Mouse (Mus musculus) C2C12 (cell line): ENCODE data around the gene Dhrs7b. TPM values are rescaled to one million over a fixed set of nuclear protein-coding genes. Genes with fewer than 3 reads are reported as not detected.

Experiments used
- H3K27me3 ChIP-seq: one replicate; pipeline ENCODE4 v1.6.1; 2011; ENCODE audit not compliant: control insufficient read depth, insufficient read depth, insufficient read length
- H3K36me3 ChIP-seq: one replicate; pipeline ENCODE4 v1.6.1; 2011; ENCODE audit not compliant: control insufficient read depth, insufficient read depth
- H3K4me3 ChIP-seq: one replicate; pipeline ENCODE4 v1.5.1; 2011; ENCODE audit warnings: mild to moderate bottlenecking, control low read depth; ENCODE audit not compliant: poor library complexity, insufficient read depth, severe bottlenecking
- H3K79me2 ChIP-seq: one replicate; pipeline ENCODE4 v1.6.1; 2011; ENCODE audit not compliant: control insufficient read depth, insufficient read depth
- H3K79me3 ChIP-seq: one replicate; pipeline ENCODE4 v1.6.1; 2011; ENCODE audit warnings: low read depth, control low read depth
- H3ac ChIP-seq: one replicate; pipeline ENCODE3; 2011; ENCODE audit warnings: low read depth; ENCODE audit not compliant: control insufficient read depth, insufficient read length
- CEBPB ChIP-seq: IDR thresholded peaks from one replicate; pipeline ENCODE4 v1.6.1; 2011; ENCODE audit warnings: low read depth, mild to moderate bottlenecking, control low read depth, moderate library complexity
- CTCF ChIP-seq: IDR thresholded peaks from one replicate; pipeline ENCODE4 v1.5.1; 2011; ENCODE audit not compliant: control insufficient read depth, insufficient read depth, insufficient read length
- FOSL1 ChIP-seq: IDR thresholded peaks from one replicate; pipeline ENCODE4 v1.8.0; 2011; ENCODE audit warnings: mild to moderate bottlenecking, low read length; ENCODE audit not compliant: poor library complexity, insufficient read depth, severe bottlenecking
- MAX ChIP-seq: IDR thresholded peaks from one replicate; pipeline ENCODE4 v1.6.1; 2011; ENCODE audit warnings: mild to moderate bottlenecking, control low read depth
- MYOD1 ChIP-seq: IDR thresholded peaks from one replicate; pipeline ENCODE4 v1.6.1; 2011; ENCODE audit warnings: low read depth; ENCODE audit not compliant: control insufficient read depth, insufficient read length
- MYOG ChIP-seq: IDR thresholded peaks from one replicate; pipeline ENCODE4 v1.6.1; 2011; ENCODE audit not compliant: control insufficient read depth, insufficient read length; ENCODE audit errors: extremely low read depth
- USF1 ChIP-seq: IDR thresholded peaks from one replicate; pipeline ENCODE4 v1.6.1; 2011; ENCODE audit warnings: low read depth, mild to moderate bottlenecking, control low read depth, moderate library complexity
- polyA plus RNA-seq: library from polyadenylated mRNA; unstranded; fragments of >200 nt; fragmentation: generic; extraction: Trizol; gene quantifications from one replicate; pipeline ENCODE4 v1.2.1, GENCODE M21; 2012; ENCODE audit warnings: missing spikeins

Gene Dhrs7b
- polyA plus RNA-seq, 1 experiment, result 46.4 TPM

DNA sequence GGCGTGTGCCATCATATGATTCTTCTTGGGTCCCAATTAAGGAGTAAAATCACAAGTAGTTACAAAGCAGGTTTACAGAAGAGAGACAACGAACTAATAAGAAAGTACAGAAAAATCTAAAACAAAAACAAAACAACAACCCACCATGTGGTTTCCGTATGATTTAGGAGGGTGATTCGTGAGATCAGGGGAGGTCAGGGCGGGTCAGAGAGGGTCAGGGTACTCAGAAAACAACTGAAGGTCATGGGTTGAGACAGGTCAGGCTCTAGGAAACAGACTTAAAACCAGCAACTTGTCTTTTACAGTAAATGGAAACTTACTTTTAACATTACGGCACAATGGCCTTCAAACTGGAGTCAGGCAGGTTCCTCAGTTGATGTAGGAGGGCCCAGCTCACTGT lies 59.9 kb downstream of the Dhrs7b start:
- Histone ChIP-seq H3K79me2 (no peaks in the 10 kb centered on the region), H3K36me3 (no peaks in the 10 kb centered on the region), H3K79me3 (no peaks in the 10 kb centered on the region), H3ac (no peak overlapping the region), H3K4me3 (no peak overlapping the region), H3K27me3 (no peaks in the 10 kb centered on the region)
- TF ChIP-seq MYOD1 (no peak), FOSL1 (no peak), USF1 (no peak), MAX (no peak), CTCF (no peak), CEBPB (no peak), MYOG (no peak)

- no peak overlapping the region for H3K4me3 ChIP-seq
- TF ChIP-seq CEBPB (no peak), USF1 (no peak), FOSL1 (no peak), CTCF (no peak), MYOG (no peak), MYOD1 (no peak), MAX (no peak)
- H3K79me2 ChIP-seq, result no peaks in the 10 kb centered on the region
- H3K27me3 ChIP-seq, result no peaks in the 10 kb centered on the region
- H3K36me3 ChIP-seq, result no peaks in the 10 kb centered on the region
- H3K79me3 ChIP-seq, result no peaks in the 10 kb centered on the region
- no peak overlapping the region for H3ac ChIP-seq
Measured at GRCm38 (mm10) chr11:60890744-60891143, 60.3 kb downstream of the Dhrs7b start.

- no peaks in the 10 kb centered on the region for H3K79me2 ChIP-seq
- TF ChIP-seq MYOG, result no peak
- TF ChIP-seq USF1, result no peak
- TF ChIP-seq MAX, result no peak
- TF ChIP-seq CEBPB, result no peak
- no peak for TF ChIP-seq MYOD1
- TF ChIP-seq CTCF, result no peak
- TF ChIP-seq FOSL1, result no peak
- H3K36me3 ChIP-seq, result no peaks in the 10 kb centered on the region
- no peaks in the 10 kb centered on the region for H3K79me3 ChIP-seq
- no peaks in the 10 kb centered on the region for H3K27me3 ChIP-seq
- H3K4me3 ChIP-seq, result no peak overlapping the region
- no peak overlapping the region for H3ac ChIP-seq
Measured at GRCm38 (mm10) chr11:60895915-60896314, 65.5 kb downstream of the Dhrs7b start.

DNA sequence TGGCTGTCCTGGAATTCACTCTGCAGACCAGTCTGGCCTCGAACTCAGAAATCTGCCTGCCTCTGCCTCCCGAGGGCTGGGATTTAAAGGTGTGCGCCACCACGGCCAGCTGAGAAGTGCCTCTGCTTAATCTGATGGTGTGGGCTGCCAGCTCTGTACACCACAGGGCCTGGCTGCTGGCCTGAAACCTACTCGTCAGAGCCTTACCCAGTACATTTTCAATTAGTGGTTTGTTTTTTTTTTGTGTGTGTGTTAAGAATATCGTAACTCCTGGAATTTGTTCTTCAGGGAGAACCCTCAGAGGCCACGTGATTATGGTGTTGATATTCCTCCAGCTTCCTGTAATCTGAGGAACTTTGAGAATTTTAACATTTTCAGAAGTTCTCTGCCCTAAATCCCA lies 71.6 kb downstream of the Dhrs7b start:
- Histone ChIP-seq H3K36me3 (no peaks in the 10 kb centered on the region), H3K4me3 (no peak overlapping the region), H3K79me3 (no peaks in the 10 kb centered on the region), H3K79me2 (no peaks in the 10 kb centered on the region), H3K27me3 (no peaks in the 10 kb centered on the region), H3ac (no peak overlapping the region)
- TF ChIP-seq CTCF (no peak), FOSL1 (no peak), USF1 (peak; percentile 16)

GRCm38 (mm10) chr11:60902486-60902885 lies 72.1 kb downstream of the Dhrs7b start:
- no peaks in the 10 kb centered on the region for H3K79me2 ChIP-seq
- H3K27me3 ChIP-seq, result no peaks in the 10 kb centered on the region
- no peak overlapping the region for H3K4me3 ChIP-seq
- H3K36me3 ChIP-seq, result no peaks in the 10 kb centered on the region
- no peaks in the 10 kb centered on the region for H3K79me3 ChIP-seq
- no peak overlapping the region for H3ac ChIP-seq
- TF ChIP-seq CTCF (no peak), MYOD1 (no peak), USF1 (no peak), CEBPB (no peak), MAX (no peak), MYOG (no peak), FOSL1 (no peak)

DNA sequence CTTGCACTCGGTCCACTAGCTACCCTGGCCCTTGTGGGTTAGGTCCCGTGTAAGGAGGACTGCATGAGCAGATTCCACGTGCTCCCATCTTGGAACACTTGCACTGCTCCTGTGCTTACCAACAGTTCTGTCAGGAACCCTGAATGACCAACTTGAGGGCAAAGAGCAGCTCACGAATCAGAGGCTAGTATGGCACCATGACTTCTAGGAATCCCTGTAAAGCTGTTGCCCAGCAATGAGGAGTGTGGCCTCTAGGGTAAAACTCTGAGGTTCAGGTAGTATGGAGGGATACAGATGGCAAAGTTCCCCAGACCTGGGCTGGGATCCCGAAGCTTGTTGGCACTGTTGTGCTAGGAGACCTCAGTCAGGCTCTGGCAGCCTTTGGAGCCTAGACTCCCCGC lies 73.2 kb downstream of the Dhrs7b start:
- H3K27me3 ChIP-seq, result no peaks in the 10 kb centered on the region
- no peak overlapping the region for H3ac ChIP-seq

More for the DNA sequence above, 73.2 kb downstream of the Dhrs7b start:
- Histone ChIP-seq H3K36me3 (no peaks in the 10 kb centered on the region), H3K79me2 (no peaks in the 10 kb centered on the region), H3K79me3 (no peaks in the 10 kb centered on the region), H3K4me3 (no peak overlapping the region)
- no peak for TF ChIP-seq USF1
- no peak for TF ChIP-seq FOSL1
- no peak for TF ChIP-seq MYOG
- no peak for TF ChIP-seq MAX
- no peak for TF ChIP-seq CTCF
- TF ChIP-seq CEBPB, result no peak
- TF ChIP-seq MYOD1, result no peak
